Mouse (Mus musculus) cerebellum, adult 11-12 months (tissue): Measurements from ENCODE around the gene Zfp423.

Experiments used
- DNase-seq: peaks from one replicate; pipeline ENCODE4 v3.0.0; 2022

The Zfp423 gene

GRCm38 (mm10) chr8:87740946-87741530 is 218.4 kb downstream of the Zfp423 start:
- DNase-seq, result no peak

GRCm38 (mm10) chr8:87737900-87738299 is 221.5 kb downstream of the Zfp423 start:
- no peak for DNase-seq

- no peak for DNase-seq
Observed at GRCm38 (mm10) chr8:87734902-87735301, 224.5 kb downstream of the Zfp423 start.

GRCm38 (mm10) chr8:87734496-87734895 is 224.9 kb downstream of the Zfp423 start:
- DNase-seq, result no peak

- DNase-seq, result no peak
Observed at GRCm38 (mm10) chr8:87731062-87731461, 228.3 kb downstream of the Zfp423 start.

GRCm38 (mm10) chr8:87723015-87723414 is 236.4 kb downstream of the Zfp423 start:
- no peak for DNase-seq

- no peak for DNase-seq
Observed at GRCm38 (mm10) chr8:87719137-87719815, 240.1 kb downstream of the Zfp423 start.

GRCm38 (mm10) chr8:87717445-87717844 is 241.9 kb downstream of the Zfp423 start:
- no peak for DNase-seq

GRCm38 (mm10) chr8:87716726-87717248 is 242.6 kb downstream of the Zfp423 start:
- DNase-seq, result no peak

- DNase-seq, result peak; percentile 64
Observed at GRCm38 (mm10) chr8:87715731-87716682, 243.4 kb downstream of the Zfp423 start.

- no peak for DNase-seq
Observed at GRCm38 (mm10) chr8:87713946-87714345, 245.4 kb downstream of the Zfp423 start.

- no peak for DNase-seq
Observed at GRCm38 (mm10) chr8:87711955-87712354, 247.4 kb downstream of the Zfp423 start.

GRCm38 (mm10) chr8:87708127-87708637 is 251.2 kb downstream of the Zfp423 start:
- peak; percentile 55 for DNase-seq

GRCm38 (mm10) chr8:87707176-87707575 is 252.2 kb downstream of the Zfp423 start:
- DNase-seq, result no peak

GRCm38 (mm10) chr8:87704756-87705155 is 254.6 kb downstream of the Zfp423 start:
- DNase-seq, result no peak

- DNase-seq, result peak; percentile 73
Observed at GRCm38 (mm10) chr8:87702790-87703311, 256.5 kb downstream of the Zfp423 start.

GRCm38 (mm10) chr8:87702051-87702521 is 257.3 kb downstream of the Zfp423 start:
- peak; percentile 82 for DNase-seq

GRCm38 (mm10) chr8:87701583-87701982 is 257.8 kb downstream of the Zfp423 start:
- no peak for DNase-seq

GRCm38 (mm10) chr8:87700321-87700720 is 259.1 kb downstream of the Zfp423 start:
- no peak for DNase-seq

- no peak for DNase-seq
Observed at GRCm38 (mm10) chr8:87697127-87697526, 262.3 kb downstream of the Zfp423 start.

GRCm38 (mm10) chr8:87693741-87694140 is 265.7 kb downstream of the Zfp423 start:
- no peak for DNase-seq
